12 mouse cellular contexts compared by ENCODE assay signal in genomic region chr9:3029276-3030000, GRCm38 (mm10). TPM values are rescaled to one million over a fixed set of nuclear protein-coding genes. Genes with fewer than 3 reads are reported as not detected.
A peak's percentile ranks its signal among the peaks of the same experiment; 100 is the strongest.
DNase-seq lines count a peak whose midpoint lies in the region.
"Had no signal": no experiment of that assay in that cellular context is flagged by ENCODE, and none has a peak within 500 bp of the region (broad histone marks: within the 10 kb centered on the region; RNA-seq: fewer than 3 reads in every experiment).

No protein-coding gene starts in this region.

- DNase-seq in adrenal gland, postnatal 10 days: peak; percentile 29
- peak; percentile 61 to 69 for DNase-seq in cerebellum, postnatal 4 days (ENCODE audit: low spot score in 2 of 2)
- DNase-seq in heart, adult 8-10 months (ENCODE audit: low spot score): peak; percentile 61
- DNase-seq in kidney, postnatal 25 days: peak; percentile 5 to 47
- peak; percentile 14 to 40 for DNase-seq in left cerebral cortex, adult 8-10 months (ENCODE audit: low spot score in 2 of 2)
- DNase-seq in monocyte, adult 2 months (ENCODE audit: low read depth in 1 of 2, low spot score in 2 of 2): peak; percentile 37 to 48
- peak; percentile 84 to 87 for DNase-seq in spleen, postnatal 4 days (ENCODE audit: low spot score in 2 of 2)
- peak; percentile 9 to 25 for DNase-seq in urinary bladder, postnatal 36 days (ENCODE audit: low spot score in 2 of 2)

RNA-seq across cellular contexts. Expression of gene Gm10717, which starts 4.2 kb away (rescaled TPM):
- 1 to 10 TPM in 1 of 2 experiments, under 1 TPM in 1; 0.57 to 1.8 TPM for total RNA-seq in adrenal gland, postnatal 10 days (2021)
- under 1 TPM in 1 of 4 experiments, not detected in 3; 0.57 TPM for total RNA-seq in heart, adult 8-10 months (2022)
- total RNA-seq in left cerebral cortex, adult 8-10 months (2022): under 1 TPM in 1 of 4 experiments, not detected in 3; 0.61 TPM
- total RNA-seq: heart, postnatal 36 days; liver, adult 2 months had no signal

RNA-seq across cellular contexts. Expression of gene Gm17535, which starts 5.0 kb away (rescaled TPM):
- total RNA-seq in adrenal gland, postnatal 10 days (2021): not detected
- total RNA-seq in heart, adult 8-10 months (2022): not detected
- total RNA-seq in left cerebral cortex, adult 8-10 months (2022): not detected
- total RNA-seq: heart, adult 2 months; heart, postnatal 36 days; left cerebral cortex, postnatal 10 days; liver, adult 2 months had no signal

RNA-seq across cellular contexts. Expression of gene Gm10718, which starts 6.1 kb away (rescaled TPM):
- total RNA-seq in adrenal gland, postnatal 10 days (2021): 1 to 10 TPM; 1.4 to 3.2 TPM
- 1 to 10 TPM in 3 of 4 experiments, under 1 TPM in 1; 0.50 to 1.4 (median 1.1) TPM for total RNA-seq in heart, adult 8-10 months (2022)
- 1 to 10 TPM in 3 of 4 experiments, under 1 TPM in 1; 0.73 to 3.0 (median 1.5) TPM for total RNA-seq in left cerebral cortex, adult 8-10 months (2022)

RNA-seq across cellular contexts. Expression of gene Gm10715, which starts 7.2 kb away (rescaled TPM):
- total RNA-seq in adrenal gland, postnatal 10 days (2021): not detected
- not detected for total RNA-seq in heart, adult 8-10 months (2022)
- total RNA-seq in left cerebral cortex, adult 8-10 months (2022): not detected
- total RNA-seq: heart, adult 2 months; heart, postnatal 36 days; left cerebral cortex, postnatal 10 days; liver, adult 2 months had no signal

RNA-seq across cellular contexts. Expression of gene Gm10719, which starts 12.2 kb away (rescaled TPM):
- total RNA-seq in adrenal gland, postnatal 10 days (2021): 1 to 10 TPM; 1.3 to 1.7 TPM
- under 1 TPM in 2 of 4 experiments, not detected in 2; 0.47 to 0.52 TPM for total RNA-seq in heart, adult 8-10 months (2022)
- total RNA-seq in left cerebral cortex, adult 8-10 months (2022): 1 to 10 TPM in 2 of 4 experiments, under 1 TPM in 2; 0.53 to 1.6 (median 1.1) TPM
- total RNA-seq: heart, adult 2 months; left cerebral cortex, postnatal 10 days had no signal

Comparison
In these comparisons a context has a peak if more than half of its experiments do, and no peak if none do; other contexts are left out.
1. Peak in every context shown above with its lines: DNase-seq.
2. DNase-seq: peak in every context shown above with its lines; median percentile 86 in spleen, postnatal 4 days; 65 in cerebellum, postnatal 4 days; 61 in heart, adult 8-10 months; 42 in monocyte, adult 2 months; 29 in adrenal gland, postnatal 10 days; 27 in left cerebral cortex, adult 8-10 months; 26 in kidney, postnatal 25 days; 17 in urinary bladder, postnatal 36 days.